Mouse (Mus musculus) ES-E14 (cell line): ENCODE results near the gene Stxbp3.

Experiments
- CHD2 ChIP-seq: IDR thresholded peaks from 2 replicates; pipeline ENCODE4 v1.6.1; 2014; ENCODE audit warnings: mild to moderate bottlenecking, low read depth, low read length, inconsistent platforms
- MAFK ChIP-seq: IDR thresholded peaks from 2 replicates; pipeline ENCODE4 v1.6.1; 2014; ENCODE audit warnings: mild to moderate bottlenecking, low read depth, low read length, inconsistent platforms; ENCODE audit not compliant: insufficient read depth
- ZC3H11A ChIP-seq: IDR thresholded peaks from 2 replicates; pipeline ENCODE4 v1.6.1; 2012; ENCODE audit warnings: low read depth, mild to moderate bottlenecking, inconsistent platforms, low read length, borderline replicate concordance
- ZNF384 ChIP-seq: IDR thresholded peaks from 2 replicates; pipeline ENCODE4 v1.6.1; 2012; ENCODE audit warnings: low read depth, low read length, inconsistent platforms

DNA sequence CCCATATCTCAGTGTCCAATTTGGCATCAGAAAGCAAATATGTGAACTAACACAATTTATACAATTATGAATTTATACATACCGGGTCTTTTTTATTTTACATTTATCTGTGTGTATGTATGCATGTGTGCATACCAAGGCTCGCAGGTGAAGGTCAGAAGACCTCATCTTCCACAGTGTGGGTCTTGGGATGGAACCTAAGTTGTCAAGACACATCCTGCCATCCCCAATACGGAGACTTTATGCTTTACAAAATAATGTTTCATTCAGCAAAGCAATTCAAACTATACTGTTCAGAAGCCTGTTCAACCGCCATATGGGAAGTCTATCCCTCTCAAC, 359 bp upstream of the Stxbp3 start:
- TF ChIP-seq CHD2 (no peak), ZNF384 (no peak), ZC3H11A (no peak), MAFK (no peak)
